Mouse (Mus musculus): Measurements from ENCODE around the gene Cbfa2t3. TPM values are rescaled to one million over a fixed set of nuclear protein-coding genes. Genes with fewer than 3 reads are reported as not detected.

Cbfa2t3 gene
- total RNA-seq, 2 experiments from 2014 or later = 18.9 TPM

Small RNAs within 50 kb of the gene (microRNA-seq; reads per million reads assigned to microRNA genes)
- not detected for gene Mir6396

Other genes starting within 250 kb of the Cbfa2t3 start
- 1 to 10 TPM; 4.9 to 7.7 TPM for gene Snai3, start 238.4 kb downstream of the Cbfa2t3 start, total RNA-seq (2021)
- 10 to 100 TPM; 36.9 to 40.1 TPM for gene Rnf166, start 223.0 kb downstream of the Cbfa2t3 start, total RNA-seq (2021)
- 10 to 100 TPM; 18.3 to 18.9 TPM for gene Ctu2, start 223.0 kb downstream of the Cbfa2t3 start, total RNA-seq (2021)
- gene Piezo1, start 147.8 kb downstream of the Cbfa2t3 start, total RNA-seq (2021) = 10 to 100 TPM; 51.5 to 54.6 TPM
- gene Cdt1, start 131.1 kb downstream of the Cbfa2t3 start, total RNA-seq (2021) = 10 to 100 TPM; 14.7 to 17.1 TPM
- 10 to 100 TPM; 37.0 to 40.0 TPM for gene Aprt, start 122.2 kb downstream of the Cbfa2t3 start, total RNA-seq (2021)
- 10 to 100 TPM in 1 of 2 experiments, 1 to 10 TPM in 1; 9.7 to 10.3 TPM for gene Galns, start 87.6 kb downstream of the Cbfa2t3 start, total RNA-seq (2021)
- gene Trappc2l, start 87.5 kb downstream of the Cbfa2t3 start, total RNA-seq (2021) = 10 to 100 TPM; 45.6 to 49.6 TPM
- not detected for gene Pabpn1l, start 76.4 kb downstream of the Cbfa2t3 start, total RNA-seq (2021)
- gene Acsf3, start 76.4 kb upstream of the Cbfa2t3 start, total RNA-seq (2021) = 10 to 100 TPM; 15.4 to 18.8 TPM
- gene Cdh15, start 148.9 kb upstream of the Cbfa2t3 start, total RNA-seq (2021) = 10 to 100 TPM; 54.8 to 65.3 TPM

Measured in gastrocnemius, postnatal 4 days (tissue).